Mouse (Mus musculus) spleen, postnatal 14 days (tissue): ENCODE results near the gene Phox2a.

Experiments used
- DNase-seq, 2 experiments: peaks; one replicate each; pipeline ENCODE4 v3.0.0; 2021 to 2022; ENCODE audit warnings: low spot score in 2 of 2

The Phox2a gene

GRCm38 (mm10) chr7:101837606-101838471 is 19.7 kb downstream of the Phox2a start, which contains the start of gene Inppl1:
Gene Inppl1 (minus strand): TSS chr7:101838229.
- peak in 1 of 2 experiments; percentile 14 for DNase-seq

GRCm38 (mm10) chr7:101844186-101844585 is 26.1 kb downstream of the Phox2a start:
- DNase-seq = no peak

GRCm38 (mm10) chr7:101847934-101848333 is 29.8 kb downstream of the Phox2a start:
- DNase-seq = no peak

GRCm38 (mm10) chr7:101851689-101852088 is 33.6 kb downstream of the Phox2a start:
- DNase-seq = no peak

- DNase-seq = no peak
Observed at GRCm38 (mm10) chr7:101852846-101853245, 34.7 kb downstream of the Phox2a start.

DNA sequence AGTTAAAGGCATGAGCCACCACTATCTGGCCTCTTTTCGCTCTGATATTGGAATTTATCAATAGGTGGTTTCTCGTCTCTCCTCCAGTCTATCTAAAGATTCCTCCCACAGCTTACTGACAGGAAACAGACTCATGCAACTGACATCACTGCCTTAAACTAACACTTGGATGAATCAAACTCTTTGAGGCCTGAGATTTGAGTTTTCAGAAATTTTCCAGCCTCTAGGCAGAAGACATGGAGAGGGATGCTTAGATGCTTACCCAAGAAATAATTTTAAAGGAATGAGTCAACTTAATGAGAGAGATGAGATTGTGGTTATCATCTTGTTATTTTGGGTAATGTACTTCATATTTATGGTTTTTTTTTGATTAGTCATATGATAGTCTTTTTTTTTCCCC is 35.7 kb downstream of the Phox2a start:
- DNase-seq = no peak

- DNase-seq = no peak
Observed at GRCm38 (mm10) chr7:101857094-101857493, 39.0 kb downstream of the Phox2a start, which contains the start of gene Folr2. Gene Folr2 (minus strand): TSS chr7:101857194.

DNA sequence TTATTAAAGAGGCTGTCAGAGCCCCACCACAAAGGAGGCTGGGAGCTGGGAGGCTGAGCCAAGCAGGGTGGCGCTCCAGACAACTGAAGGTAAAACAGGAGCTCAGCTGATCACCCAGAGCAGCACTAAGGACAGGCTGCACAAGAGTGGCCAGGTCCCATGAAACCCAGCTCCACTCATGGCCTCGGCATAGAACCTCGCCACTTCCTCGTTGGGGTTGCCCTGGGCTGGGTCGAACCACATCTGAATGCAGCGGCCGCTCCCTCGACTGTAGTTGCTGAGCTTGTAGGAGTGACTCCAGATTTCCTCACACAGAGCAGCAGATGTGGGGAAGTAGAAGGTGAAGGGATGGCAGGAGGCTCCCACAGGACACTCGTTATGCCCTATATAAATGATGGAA is 40.2 kb downstream of the Phox2a start:
- DNase-seq = no peak

DNA sequence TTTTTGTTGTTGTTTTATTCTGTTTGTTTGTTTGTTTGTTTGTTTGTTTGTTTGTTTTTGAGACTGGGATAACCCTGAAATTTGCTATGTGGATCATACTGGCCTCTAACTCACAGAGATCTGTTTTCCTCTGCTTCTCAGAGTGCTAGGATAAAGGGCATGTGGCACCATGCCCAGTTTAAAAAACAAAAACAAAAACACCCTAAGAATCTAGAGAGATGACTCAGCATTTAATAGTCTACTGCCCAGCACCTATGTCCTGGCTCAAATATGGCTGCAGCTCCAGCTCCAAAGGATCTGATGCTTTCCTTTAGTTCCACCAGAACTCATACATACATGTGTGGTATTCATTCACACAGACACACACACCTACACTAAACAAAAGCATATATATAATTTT is 42.9 kb downstream of the Phox2a start:
- no peak for DNase-seq

DNA sequence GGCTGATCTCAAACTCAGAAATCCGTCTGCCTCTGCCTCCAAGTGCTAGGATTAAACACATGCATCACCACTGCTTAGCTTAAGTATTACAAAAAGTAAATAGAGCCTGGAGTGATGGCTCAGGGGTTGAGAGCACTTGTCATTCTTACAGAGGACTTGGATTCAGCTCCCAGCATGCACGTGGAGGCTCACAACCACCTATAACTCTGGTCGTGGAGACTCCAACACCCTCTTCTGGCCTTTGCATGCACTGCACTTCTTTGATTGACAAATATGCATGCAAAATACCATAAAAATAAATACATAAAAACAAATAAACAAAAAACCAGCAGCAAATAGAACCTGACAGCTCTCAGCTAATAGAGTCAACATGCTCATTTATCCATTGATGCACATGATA is 44.2 kb downstream of the Phox2a start:
- no peak for DNase-seq

GRCm38 (mm10) chr7:101863415-101863814 is 45.3 kb downstream of the Phox2a start, which contains the start of gene Anapc15:
Gene Anapc15 (plus strand): TSS chr7:101863715.
- DNase-seq = no peak

DNA sequence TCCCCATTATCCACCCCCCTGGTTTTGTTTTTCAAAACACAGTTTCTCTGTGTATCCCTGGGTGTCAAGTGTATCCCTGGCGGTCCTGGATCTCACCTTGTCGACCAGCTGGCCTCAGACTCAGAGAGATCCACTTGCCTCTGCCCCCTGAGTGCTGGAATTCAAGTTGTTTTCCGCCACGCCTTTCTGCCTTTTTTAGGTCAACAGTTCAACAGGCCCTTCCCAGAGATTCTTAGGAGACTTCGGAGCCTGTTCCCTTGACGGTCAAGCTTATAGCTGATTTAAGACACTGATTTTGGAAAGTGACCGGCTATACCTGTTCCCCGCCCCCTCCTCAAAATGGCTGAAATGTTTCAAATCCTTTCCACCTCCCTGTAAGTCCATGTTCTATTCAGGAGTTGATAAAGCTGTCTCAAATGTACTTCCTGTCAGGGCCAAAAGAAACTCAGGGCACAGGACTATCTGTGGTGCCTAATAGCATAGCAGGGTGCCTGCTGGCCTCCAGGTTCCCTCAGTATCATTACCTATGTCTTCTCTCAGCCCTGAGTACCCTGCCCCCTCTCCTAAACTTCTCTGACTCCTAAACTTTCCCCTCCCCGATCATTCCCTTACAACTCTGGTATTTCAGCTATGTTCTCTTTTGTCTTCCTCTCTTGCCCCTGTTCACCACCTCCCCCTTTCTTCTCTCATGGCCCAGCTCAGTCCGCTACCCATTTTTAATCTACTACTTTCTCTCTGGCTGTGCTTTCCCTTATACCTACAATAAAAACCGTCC is 48.6 kb downstream of the Phox2a start:
- DNase-seq = no peak

- DNase-seq = no peak
Observed at GRCm38 (mm10) chr7:101867482-101867881, 49.4 kb downstream of the Phox2a start.

- no peak for DNase-seq
Observed at GRCm38 (mm10) chr7:101868241-101869162, 50.4 kb downstream of the Phox2a start.

GRCm38 (mm10) chr7:101869163-101869500 is 51.0 kb downstream of the Phox2a start:
- DNase-seq = no peak

GRCm38 (mm10) chr7:101870629-101871028 is 52.5 kb downstream of the Phox2a start, which contains the start of gene Folr1:
Gene Folr1 (minus strand): TSS chr7:101870788.
- no peak for DNase-seq

- no peak for DNase-seq
Observed at GRCm38 (mm10) chr7:101871296-101871695, 53.2 kb downstream of the Phox2a start.
